Mouse (Mus musculus) lung, adult 2 months (tissue): ENCODE results near the gene Irf1.

ENCODE experiments used
- CTCF ChIP-seq: fragments of 200-500 bp; IDR thresholded peaks from 2 replicates; pipeline ENCODE4 v1.5.1; 2011; ENCODE audit warnings: mild to moderate bottlenecking, low read length, control low read depth; ENCODE audit not compliant: insufficient read depth
- POLR2A ChIP-seq: fragments of 200-500 bp; IDR thresholded peaks from 2 replicates; pipeline ENCODE4 v1.6.1; 2011; ENCODE audit warnings: low read depth, mild to moderate bottlenecking, control low read depth, low read length, borderline replicate concordance; ENCODE audit errors: extremely low read depth

GRCm38 (mm10) chr11:53757612-53758011, 12.2 kb upstream of the Irf1 start:
- TF ChIP-seq CTCF (no peak), POLR2A (no peak)
